Mouse (Mus musculus): ENCODE measurements around the gene Actr1a. TPM values are rescaled to one million over a fixed set of nuclear protein-coding genes. Genes with fewer than 3 reads are reported as not detected.

Gene Actr1a
- 126 and 144 TPM in 2 replicates for polyA plus RNA-seq (2012; rRNA removed)

GRCm38 (mm10) chr19:46395109-46396009 lies at the start of gene Actr1a:
Gene Actr1a, minus strand, starts transcription at chr19:46395748.

DNA sequence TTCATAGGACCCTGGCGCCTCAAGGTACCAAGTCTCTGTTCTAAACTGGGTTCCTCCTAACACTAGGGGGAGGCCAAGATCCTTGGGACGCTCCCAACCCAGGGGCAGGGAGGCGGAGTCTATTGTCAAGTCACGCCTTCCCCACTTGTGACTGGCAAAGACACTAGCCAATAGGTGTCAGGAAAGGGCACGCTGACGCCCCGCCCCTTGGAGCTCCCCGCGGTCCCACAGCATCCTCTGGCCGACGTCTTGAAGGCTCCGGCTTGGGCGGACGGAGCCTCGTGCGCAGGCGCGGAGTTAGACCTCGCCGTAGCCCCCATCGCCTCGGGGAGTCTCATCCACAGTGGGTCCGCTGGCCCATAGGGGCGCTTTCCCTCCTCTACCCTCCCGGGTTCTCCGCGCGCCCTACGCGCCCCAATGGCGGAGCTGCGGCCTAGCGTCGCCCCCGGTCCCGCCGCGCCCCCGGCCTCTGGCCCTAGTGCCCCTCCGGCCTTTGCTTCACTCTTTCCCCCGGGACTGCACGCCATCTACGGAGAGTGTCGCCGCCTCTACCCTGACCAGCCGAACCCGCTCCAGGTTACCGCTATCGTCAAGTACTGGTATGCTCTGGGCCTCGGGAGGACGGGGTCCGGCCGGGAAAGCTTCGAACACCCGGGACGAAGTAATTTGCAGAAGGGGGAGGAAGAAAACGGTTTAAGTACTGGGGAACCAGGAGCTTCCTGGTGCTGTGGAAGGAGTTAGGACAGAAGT lies 1.3 kb upstream of the Actr1a start, which contains the start of gene Sufu:
Gene Sufu (plus strand): TSS at position 211 of the 750 bp plus-strand sequence.

DNA sequence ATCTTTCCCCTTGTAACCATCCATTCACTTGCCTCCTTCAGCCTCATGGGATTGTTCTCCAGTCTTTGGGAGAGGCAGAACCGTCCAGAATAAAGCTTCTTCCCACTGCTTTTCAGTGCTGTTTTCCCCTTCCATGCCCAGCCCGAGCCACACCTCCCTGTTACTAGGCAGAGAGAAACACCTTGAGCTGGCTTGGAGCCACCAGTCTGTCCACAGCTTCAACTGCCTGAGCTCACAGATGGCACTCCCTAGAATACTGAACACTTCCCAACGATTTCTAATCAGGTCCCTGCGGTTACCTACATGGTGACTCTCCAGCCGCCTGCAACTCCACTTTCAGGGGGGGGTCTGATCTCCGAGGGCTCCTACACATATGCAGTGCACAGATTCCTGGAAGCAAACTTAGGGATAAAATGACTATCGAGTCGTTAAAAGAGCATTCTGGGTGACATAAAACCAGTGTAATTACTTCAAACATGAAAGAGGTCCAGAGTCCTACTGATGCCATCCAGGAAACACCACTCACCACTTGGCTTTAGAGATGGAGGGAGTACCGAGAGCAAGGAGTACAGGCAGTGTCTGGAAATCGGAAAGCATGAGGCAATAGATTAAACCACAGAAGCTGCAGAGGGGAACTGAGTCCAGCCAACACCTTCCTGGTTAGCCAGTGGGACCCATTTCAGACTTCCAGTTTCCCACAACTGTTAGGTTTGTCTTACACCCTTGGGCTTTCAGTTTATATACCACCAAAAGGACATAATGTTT lies 45.2 kb downstream of the Actr1a start, which contains the start of gene 2310034G01Rik:
Gene 2310034G01Rik (minus strand): TSS at position 135 of the 765 bp plus-strand sequence.

GRCm38 (mm10) chr19:46338331-46338936 lies 57.1 kb downstream of the Actr1a start, which contains the start of gene Cuedc2:
Gene Cuedc2, minus strand, starts transcription at chr19:46338702.

DNA sequence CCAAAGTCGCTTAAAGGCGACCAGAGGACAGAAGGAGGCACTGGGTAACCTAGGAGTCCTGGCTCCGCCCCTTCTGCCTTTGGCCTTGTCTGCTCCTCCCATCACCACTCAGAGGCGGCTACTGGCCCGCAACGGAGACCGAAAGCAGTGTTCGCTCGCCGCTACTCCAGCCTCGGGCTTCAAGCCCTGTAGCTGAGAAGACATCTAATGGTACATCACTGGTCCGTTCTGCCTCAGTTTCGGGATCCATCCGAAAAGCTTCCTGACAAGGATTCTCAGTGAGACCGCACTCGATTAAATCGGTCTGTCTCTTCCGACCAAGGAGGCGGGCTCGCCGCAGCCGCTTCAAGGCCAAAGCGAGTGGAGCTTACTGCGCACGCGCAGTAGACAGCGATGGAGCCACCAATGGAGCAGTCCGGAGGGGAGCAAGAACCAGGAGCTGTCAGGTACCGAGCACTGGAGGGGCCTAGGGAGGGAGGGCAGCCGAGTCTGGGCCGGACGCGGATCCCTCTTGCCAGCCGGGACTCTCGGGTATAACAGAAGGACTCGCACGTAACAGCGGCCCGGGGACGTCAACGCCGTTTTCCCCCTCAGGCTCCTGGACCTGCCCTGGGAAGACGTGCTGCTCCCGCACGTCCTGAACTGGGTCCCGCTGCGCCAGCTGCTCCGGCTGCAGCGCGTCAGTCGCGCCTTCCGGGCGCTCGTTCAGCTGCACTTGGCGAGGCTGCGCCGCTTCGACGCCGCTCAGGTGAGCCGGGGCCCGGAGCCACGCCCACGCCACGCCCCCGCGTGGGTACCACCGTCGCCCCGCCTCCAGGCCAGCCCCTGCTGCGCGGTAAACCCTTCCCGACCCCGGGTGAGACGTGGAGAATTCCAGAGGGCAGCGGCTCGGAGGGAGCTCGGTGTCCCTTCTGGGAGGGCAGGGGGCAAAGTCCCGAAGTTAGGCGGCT lies 67.2 kb downstream of the Actr1a start, which contains the start of gene Fbxl15:
Gene Fbxl15 (plus strand): TSS at position 104 of the 950 bp plus-strand sequence.

Other genes starting within 250 kb of the Actr1a start
- 0.10 and 3.8 TPM in 2 replicates for gene Pitx3, start 247.4 kb downstream of the Actr1a start, polyA plus RNA-seq (2012; rRNA removed)
- 46.2 and 54.9 TPM in 2 replicates for gene Gbf1, start 243.2 kb downstream of the Actr1a start, polyA plus RNA-seq (2012; rRNA removed)
- gene Nfkb2, start 91.4 kb downstream of the Actr1a start, polyA plus RNA-seq (2012; rRNA removed) = 7.1 and 9.4 TPM in 2 replicates
- 23.7 and 27.8 TPM in 2 replicates for gene Psd, start 68.6 kb downstream of the Actr1a start, polyA plus RNA-seq (2012; rRNA removed)
- gene Fbxl15, start 67.6 kb downstream of the Actr1a start, polyA plus RNA-seq (2012; rRNA removed) = 13.4 and 19.5 TPM in 2 replicates
- gene Cuedc2, start 57.0 kb downstream of the Actr1a start, polyA plus RNA-seq (2012; rRNA removed) = 139 and 148 TPM in 2 replicates
- 6.8 and 7.2 TPM in 2 replicates for gene Mfsd13a, start 54.6 kb downstream of the Actr1a start, polyA plus RNA-seq (2012; rRNA removed)
- 1.2 TPM in 2 replicates for gene 2310034G01Rik, start 45.4 kb downstream of the Actr1a start, polyA plus RNA-seq (2012; rRNA removed)
- 22.2 and 29.3 TPM in 2 replicates for gene Sufu, start 1.1 kb upstream of the Actr1a start, polyA plus RNA-seq (2012; rRNA removed)
- gene Trim8, start 106.0 kb upstream of the Actr1a start, polyA plus RNA-seq (2012; rRNA removed) = 36.9 and 46.9 TPM in 2 replicates
- 165 and 172 TPM in 2 replicates for gene Arl3, start 177.4 kb upstream of the Actr1a start, polyA plus RNA-seq (2012; rRNA removed)
- gene Sfxn2, start 177.6 kb upstream of the Actr1a start, polyA plus RNA-seq (2012; rRNA removed) = 11.7 and 16.0 TPM in 2 replicates
- gene Wbp1l, start 203.3 kb upstream of the Actr1a start, polyA plus RNA-seq (2012; rRNA removed) = 38.1 and 40.0 TPM in 2 replicates